Mouse (Mus musculus): Measurements from ENCODE around the gene Deup1. TPM values are rescaled to one million over a fixed set of nuclear protein-coding genes. Genes with fewer than 3 reads are reported as not detected.

Gene Deup1
- total RNA-seq, 2 experiments from 2014 or later, result 0.24 to 0.26 TPM

Other genes with a start within 250 kb of the Deup1 start
- gene Smco4, start 134.5 kb downstream of the Deup1 start, total RNA-seq (2021), result 10 to 100 TPM; 20.7 to 21.2 TPM
- gene Slc36a4, start 81.8 kb upstream of the Deup1 start, total RNA-seq (2021), result 10 to 100 TPM; 11.9 to 12.3 TPM
- not detected for gene Mtnr1b, start 246.6 kb upstream of the Deup1 start, total RNA-seq (2021)

Measured in heart, postnatal 14 days (tissue).